Mouse (Mus musculus): ENCODE data around the gene Inafm2.

The Inafm2 gene

DNA sequence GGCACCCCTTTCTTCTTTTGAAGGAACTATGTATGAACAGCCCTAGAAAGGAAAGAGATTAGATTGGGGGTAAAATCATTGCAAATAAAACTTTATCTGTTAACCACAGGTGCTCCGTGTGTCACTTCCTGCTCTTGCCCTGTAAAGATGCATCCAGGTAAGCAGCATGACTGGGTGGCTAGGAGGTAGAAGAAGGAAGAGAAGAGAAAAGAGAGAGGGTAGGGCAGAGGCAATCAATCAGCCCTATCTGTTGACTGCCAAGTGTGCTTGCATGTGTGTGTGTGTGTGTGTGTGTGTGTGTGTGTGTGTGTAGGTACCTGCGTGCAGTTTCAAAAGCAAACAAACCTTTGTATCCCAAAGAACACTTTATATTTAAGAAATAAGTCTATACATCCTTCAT, 29.0 kb downstream of the Inafm2 start:
- in situ Hi-C loops (cut with MboI; ENCODE audit: low pct_unique_long_range_greater_than_20kb in 1 of 2, low sequenced_read_pairs in 2 of 2, unreplicated experiment in 1 of 2): no loop called here

DNA sequence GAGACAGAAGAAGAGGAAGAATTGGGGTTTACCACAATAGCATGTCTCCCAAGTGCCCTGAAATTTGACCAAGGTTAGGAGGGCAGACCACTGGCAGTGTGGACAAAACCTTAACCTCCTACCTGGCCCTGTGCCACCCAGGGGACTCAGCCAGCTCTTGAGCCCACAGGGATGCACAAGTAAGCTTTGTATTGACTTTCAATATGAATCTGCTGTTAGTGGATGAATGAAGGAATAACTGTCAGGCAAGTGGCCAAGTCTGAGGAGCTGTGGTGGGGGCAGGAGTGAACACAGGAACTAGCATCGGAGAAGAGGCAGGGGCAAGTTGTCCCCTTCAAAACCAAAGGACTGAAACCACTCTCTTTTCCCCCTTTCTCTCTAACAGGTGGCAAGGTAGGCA, 29.8 kb downstream of the Inafm2 start:
- in situ Hi-C loops (cut with MboI; ENCODE audit: low pct_unique_long_range_greater_than_20kb in 1 of 2, low sequenced_read_pairs in 2 of 2, unreplicated experiment in 1 of 2): no loop called here

DNA sequence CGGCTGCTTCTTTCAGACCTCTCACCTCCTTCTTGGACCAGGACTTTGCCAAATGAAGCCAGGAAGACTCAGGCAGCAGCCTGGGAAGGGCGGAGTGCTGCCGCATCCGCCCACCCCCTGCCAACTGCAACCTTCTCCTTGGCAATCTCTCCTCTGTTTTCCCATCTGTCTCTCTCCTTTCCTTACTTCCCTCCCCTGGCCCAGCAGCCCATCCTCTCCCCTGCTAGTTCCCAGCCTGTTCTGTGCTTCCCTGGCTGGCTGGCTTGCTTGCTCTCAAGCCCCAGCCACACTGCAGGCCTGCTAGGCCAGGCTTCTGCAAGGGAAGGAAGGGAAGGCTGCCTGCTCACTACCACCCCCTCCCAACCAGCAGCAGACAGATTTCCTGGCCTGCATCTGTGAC, 30.3 kb downstream of the Inafm2 start:
- in situ Hi-C loops (cut with MboI; ENCODE audit: low pct_unique_long_range_greater_than_20kb in 1 of 2, low sequenced_read_pairs in 2 of 2, unreplicated experiment in 1 of 2): no loop called here

DNA sequence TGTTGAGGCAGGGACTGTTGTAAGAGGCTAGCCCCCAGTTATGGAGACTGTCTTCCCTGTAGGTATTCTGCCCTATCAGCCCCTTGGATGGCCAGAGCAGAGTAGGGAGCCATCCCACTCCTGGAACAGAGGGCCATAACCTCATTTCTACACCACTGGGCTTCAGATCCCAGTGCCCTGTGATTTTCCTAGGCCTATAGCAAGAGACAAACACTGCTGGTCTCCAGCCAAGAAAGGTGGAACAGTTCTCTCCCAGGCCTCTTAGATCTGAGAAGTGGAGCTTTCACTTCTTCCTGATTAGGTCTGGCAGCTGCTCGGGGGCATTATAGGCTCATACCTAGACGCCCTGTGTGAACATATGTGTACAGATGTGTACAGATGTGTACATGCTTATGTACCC, 30.7 kb downstream of the Inafm2 start:
- in situ Hi-C loops (cut with MboI; ENCODE audit: low pct_unique_long_range_greater_than_20kb in 1 of 2, low sequenced_read_pairs in 2 of 2, unreplicated experiment in 1 of 2): no loop called here

DNA sequence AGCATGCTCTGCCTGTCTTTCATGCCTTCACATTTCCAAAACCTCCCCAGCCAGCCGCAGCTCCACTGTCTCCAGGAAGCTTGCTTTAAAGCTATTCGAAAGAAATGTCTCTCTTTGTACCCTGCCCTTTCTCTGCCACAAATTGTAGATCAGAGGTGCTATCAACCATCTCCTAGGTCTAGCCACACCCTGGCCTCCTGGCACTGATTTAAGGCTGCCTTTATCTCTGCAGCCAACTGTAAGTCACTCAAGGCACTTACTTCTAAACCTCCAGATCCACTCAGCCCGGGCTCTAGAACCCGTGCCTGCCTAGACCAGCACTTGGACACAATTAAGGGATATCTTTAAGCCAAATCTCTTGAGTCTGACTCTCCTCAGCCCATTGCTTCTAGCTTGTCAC, 32.9 kb downstream of the Inafm2 start:
- in situ Hi-C loops (cut with MboI; ENCODE audit: low pct_unique_long_range_greater_than_20kb in 1 of 2, low sequenced_read_pairs in 2 of 2, unreplicated experiment in 1 of 2): no loop called here

DNA sequence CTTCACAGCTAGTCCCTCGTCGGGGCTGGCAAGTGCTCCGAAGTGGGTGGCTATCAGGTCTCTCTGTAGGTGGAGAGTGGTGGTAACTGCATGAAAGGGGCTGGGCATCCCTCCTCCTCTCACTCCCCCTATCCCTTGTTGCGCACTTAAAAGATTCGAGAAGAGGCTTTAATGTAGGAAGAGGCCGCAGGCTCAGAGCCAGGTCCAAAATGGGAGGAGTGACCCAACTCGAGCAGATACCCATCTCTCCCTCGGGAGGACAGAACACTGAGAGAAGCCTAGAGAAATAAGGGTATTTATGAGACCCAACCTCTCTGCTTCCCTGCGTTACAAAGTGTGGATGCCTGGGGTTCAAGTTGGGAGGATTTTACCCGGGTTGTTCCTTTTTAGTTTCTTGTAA, 33.5 kb downstream of the Inafm2 start:
- in situ Hi-C loops (cut with MboI; ENCODE audit: low pct_unique_long_range_greater_than_20kb in 1 of 2, low sequenced_read_pairs in 2 of 2, unreplicated experiment in 1 of 2): no loop called here

DNA sequence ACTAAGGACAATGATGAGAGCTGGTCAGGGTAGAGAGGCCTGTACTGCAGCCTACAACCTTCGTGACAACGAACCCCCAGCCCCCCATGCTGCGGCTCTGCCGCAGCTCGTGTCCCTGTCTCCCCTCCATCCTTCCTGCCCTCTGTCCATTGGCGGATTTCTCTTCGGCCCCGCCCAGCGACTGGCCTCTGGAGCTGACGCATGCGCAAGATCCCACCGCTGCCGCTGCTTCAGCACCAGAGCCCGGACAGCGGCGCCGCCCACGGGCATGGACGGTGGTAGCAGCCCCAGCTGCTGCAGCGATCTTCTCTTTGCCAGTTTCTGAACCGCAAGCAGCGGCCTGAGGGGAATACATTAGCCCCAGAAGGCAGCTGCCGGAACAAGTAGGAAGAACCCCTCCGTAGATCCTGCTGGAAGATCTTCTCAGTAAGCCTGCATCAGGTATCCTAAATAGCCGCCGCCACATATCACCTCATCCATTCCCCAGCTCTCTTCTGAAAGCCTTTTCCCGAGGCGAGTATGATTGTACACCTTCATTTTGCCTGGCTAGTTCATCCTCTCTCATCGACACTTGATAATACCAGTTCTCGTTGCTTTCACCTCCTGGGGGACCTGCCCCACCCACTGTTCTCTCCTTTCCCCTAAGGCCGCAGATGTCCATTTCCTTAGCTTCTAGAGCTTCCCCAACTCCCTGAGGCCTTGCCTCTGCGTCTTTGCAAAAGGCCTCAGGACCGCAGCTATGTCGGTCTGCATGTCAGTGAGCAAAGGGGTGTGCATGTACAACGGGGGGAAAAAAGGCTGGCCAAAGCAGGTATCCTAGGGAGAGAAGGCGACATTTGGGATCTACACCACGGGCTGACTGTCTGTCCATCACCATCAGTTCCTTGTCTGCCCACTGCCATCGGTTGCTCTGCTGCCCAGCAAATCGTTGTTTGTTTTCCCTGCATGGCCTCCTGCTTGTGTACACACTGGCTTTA, 34.2 kb downstream of the Inafm2 start, which contains the start of gene Disp2:
TSS of gene Disp2 (plus strand) at position 216 of the 977 bp plus-strand sequence.
- in situ Hi-C loops (cut with MboI; ENCODE audit: low pct_unique_long_range_greater_than_20kb in 1 of 2, low sequenced_read_pairs in 2 of 2, unreplicated experiment in 1 of 2): no loop called here

DNA sequence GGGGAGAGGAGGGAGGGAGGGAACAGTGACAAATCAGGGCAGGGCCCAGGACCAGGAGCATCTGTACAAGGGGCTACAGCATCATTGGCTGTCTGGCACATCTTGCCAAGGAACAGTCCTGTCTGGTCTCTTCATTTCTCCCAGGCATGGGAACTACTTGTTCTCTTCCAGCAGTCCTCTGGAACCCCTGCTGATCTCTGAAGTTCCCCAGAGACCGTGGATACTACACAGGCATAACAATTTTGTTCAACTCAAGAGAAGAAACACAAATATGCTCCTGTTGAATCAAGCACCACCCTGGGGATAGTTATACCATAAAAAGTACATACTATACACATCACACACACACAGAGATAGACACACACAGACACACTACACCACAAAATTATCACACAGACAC, 35.6 kb downstream of the Inafm2 start:
- in situ Hi-C loops (cut with MboI; ENCODE audit: low pct_unique_long_range_greater_than_20kb in 1 of 2, low sequenced_read_pairs in 2 of 2, unreplicated experiment in 1 of 2): no loop called here

DNA sequence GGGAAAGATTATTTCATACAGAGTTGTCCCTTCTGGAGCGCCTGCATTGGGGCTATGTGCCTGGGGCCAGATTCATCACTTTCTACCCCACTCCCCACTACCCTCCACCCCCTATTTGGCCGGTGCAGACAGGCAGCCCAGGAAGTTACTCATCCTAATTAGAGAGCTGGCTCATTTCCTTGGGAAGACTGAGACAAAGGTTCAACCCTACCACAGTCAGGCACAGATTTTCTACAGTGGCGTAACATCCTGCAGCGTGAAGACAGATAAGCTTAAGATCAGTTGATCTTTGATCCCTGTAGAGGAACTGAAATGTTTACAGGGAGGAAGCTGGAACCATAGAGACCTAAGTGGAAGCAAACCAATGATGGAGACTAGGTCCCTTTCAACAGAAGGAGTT, 36.7 kb downstream of the Inafm2 start:
- in situ Hi-C loops (cut with MboI; ENCODE audit: low pct_unique_long_range_greater_than_20kb in 1 of 2, low sequenced_read_pairs in 2 of 2, unreplicated experiment in 1 of 2): no loop called here

DNA sequence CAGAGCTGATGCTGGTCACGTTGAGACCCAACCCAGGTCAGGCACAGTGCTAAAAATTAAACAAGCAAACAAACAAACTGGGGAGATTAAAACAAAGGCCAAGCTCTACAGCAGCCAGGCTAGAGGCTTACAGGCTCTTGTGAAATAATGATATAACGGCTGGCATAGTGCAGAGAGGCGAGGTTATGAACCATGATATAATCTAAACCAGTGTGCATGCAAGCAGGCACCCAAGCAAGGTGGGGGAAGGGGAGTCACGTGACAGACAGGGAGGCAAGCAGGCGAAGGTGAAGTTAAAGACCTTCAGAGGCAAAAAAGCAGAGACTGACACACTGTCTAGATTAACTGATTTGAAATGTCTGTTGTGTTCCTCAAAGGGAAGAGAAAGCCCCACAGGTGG, 37.5 kb downstream of the Inafm2 start:
- in situ Hi-C loops (cut with MboI; ENCODE audit: low pct_unique_long_range_greater_than_20kb in 1 of 2, low sequenced_read_pairs in 2 of 2, unreplicated experiment in 1 of 2): no loop called here

DNA sequence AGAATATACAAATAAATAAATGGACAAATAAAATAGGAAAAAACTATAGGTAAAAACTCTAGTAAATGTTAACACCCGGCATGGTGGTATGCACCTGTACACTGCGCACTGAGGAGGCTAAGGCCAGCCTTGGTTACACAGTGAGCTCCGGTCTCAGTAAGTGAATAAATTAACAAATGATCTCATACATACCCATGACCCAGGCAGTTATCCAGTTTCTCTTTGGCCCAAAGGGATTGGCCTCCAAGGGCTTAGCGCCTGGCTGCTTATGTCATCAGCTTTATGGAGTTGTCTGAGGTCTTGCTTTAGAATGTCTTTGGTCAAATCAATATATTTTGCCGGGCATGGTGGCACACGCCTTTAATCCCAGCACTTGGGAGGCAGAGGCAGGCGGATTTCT, 38.1 kb downstream of the Inafm2 start:
- in situ Hi-C loops (cut with MboI; ENCODE audit: low pct_unique_long_range_greater_than_20kb in 1 of 2, low sequenced_read_pairs in 2 of 2, unreplicated experiment in 1 of 2): no loop called here

DNA sequence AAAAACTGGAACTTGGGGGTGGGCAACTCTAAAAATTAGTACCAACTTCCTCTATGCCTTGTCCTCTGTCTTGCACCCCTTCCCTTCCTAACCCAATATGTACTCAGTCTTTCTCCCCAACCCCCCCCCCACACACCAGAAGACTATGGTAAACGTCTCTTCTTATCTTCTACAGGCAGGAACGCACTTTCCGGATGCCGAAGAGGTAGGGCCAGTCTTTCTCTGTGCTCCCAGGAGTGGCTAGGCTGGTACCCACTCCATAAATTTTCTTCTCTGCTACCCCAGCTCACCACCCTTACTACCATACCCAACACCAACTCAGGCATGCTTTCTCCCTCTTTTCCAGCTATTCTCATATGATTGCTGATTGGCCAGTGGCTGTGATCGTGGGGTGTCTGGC, 41.0 kb downstream of the Inafm2 start:
- in situ Hi-C loops (cut with MboI; ENCODE audit: low pct_unique_long_range_greater_than_20kb in 1 of 2, low sequenced_read_pairs in 2 of 2, unreplicated experiment in 1 of 2): no loop called here

DNA sequence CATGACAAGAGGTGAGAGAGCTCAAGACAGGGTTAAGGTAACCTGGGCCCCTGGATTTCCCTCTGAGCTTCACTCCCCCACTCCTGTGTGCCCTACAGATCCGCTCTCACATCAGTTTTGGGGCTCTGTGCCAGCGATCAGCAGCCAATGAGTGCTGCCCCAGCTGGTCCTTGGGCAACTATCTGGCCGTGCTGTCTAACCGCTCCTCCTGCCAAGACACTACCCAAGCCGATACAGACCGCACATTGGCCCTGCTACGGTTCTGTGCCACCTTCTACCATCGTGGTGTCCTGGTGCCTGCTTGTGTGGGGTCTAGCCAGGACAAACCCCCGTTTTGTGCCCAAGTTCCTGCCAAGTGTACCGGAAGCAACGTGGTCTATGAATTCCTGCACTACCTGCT, 43.9 kb downstream of the Inafm2 start:
- in situ Hi-C loops (cut with MboI; ENCODE audit: low pct_unique_long_range_greater_than_20kb in 1 of 2, low sequenced_read_pairs in 2 of 2, unreplicated experiment in 1 of 2): no loop called here

DNA sequence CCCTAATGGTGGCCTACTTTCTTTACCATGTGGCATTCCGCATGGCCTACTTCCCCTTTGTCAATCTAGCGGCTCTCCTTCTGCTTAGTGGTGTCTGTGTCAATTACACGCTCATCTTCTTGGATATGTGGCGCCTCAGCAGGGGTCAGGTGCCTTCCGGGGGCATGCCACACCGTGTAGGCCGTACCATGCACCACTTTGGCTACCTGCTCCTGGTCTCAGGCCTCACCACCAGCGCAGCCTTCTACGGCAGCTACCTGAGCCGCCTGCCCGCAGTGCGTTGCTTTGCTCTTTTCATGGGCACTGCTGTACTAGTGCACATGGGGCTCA, 44.6 kb downstream of the Inafm2 start:
- in situ Hi-C loops (cut with MboI; ENCODE audit: low pct_unique_long_range_greater_than_20kb in 1 of 2, low sequenced_read_pairs in 2 of 2, unreplicated experiment in 1 of 2): no loop called here

DNA sequence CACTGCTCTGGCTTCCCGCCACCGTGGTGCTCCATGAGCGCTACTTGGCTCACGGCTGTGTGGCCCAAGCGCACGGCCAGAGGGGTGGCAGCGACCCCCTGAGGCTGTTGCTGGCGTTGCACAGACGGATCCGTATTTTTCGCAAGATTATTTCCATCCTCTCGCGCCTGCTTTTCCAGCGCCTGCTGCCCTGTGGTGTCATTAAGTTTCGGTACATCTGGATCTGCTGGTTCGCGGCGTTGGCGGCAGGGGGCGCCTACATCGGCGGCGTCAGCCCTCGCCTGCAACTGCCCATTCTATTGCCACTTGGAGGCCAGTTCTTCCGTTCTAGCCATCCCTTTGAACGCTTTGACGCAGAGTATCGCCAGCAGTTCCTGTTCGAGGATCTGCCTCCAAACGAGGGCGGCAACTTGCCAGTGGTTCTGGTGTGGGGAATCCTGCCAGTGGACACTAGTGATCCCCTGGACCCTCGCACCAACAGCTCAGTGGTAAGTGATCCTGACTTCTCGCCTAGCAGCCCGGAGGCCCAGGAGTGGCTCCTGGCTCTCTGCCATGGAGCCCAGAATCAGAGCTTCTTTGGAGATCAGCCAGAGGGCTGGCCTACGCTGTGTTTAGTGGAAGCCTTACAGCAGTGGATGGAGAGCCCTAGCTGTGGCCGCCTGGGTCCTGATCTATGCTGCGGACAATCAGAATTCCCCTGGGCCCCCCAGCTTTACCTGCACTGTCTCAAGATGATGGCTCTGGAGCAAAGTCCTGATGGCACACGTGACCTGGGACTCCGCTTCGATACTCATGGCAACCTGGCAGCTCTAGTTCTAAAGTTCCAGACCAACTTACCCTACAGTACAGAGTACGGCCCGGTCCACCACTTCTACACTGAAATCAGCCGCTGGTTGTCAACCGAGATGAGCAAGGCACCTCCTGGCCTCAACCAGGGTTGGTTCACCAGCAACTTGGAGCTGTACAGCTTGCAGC, 45.3 kb downstream of the Inafm2 start:
- in situ Hi-C loops (cut with MboI; ENCODE audit: low pct_unique_long_range_greater_than_20kb in 1 of 2, low sequenced_read_pairs in 2 of 2, unreplicated experiment in 1 of 2): no loop called here

DNA sequence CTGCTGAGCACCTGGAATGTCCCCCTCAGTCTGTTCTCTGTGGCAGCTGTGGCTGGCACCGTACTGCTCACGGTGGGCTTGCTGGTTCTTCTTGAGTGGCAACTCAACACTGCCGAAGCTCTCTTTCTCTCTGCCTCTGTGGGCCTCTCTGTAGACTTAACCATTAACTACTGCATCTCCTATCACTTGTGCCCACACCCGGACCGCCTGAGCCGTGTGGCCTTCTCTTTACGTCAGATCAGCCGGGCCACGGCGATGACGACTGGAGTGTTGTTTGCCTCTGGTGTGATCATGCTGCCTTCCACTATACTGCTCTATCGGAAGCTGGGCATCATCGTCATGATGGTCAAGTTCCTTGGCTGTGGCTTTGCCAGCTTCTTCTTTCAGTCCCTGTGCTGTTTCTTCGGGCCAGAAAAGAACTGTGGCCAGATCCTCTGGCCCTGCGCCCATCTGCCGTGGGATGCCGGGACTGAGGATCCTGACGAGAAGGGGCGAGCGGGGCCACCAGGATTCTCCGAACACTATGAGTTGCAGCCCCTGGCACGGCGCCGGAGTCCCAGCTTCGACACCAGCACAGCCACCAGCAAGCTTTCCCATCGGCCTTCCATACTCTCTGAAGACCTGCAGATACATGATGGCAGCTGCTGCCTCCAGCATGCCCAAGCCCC, 46.2 kb downstream of the Inafm2 start:
- in situ Hi-C loops (cut with MboI; ENCODE audit: low pct_unique_long_range_greater_than_20kb in 1 of 2, low sequenced_read_pairs in 2 of 2, unreplicated experiment in 1 of 2): no loop called here

DNA sequence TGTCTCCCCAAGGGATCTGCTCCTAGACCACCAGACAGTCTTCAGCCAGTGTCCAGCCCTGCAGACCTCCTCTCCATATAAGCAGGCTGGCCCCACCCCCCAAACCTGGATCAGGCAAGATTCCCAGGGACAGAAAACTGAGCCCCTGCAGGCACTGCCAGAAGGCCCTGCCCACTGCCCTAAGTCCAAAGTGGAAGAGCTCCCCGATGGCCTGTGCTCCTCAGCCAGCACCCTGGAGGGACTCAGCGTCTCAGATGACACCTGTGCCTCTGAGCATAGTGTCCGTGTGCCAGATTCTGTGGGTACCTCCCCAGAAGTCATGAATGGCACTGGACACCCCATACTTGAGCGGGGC, 46.7 kb downstream of the Inafm2 start:
- in situ Hi-C loops (cut with MboI; ENCODE audit: low pct_unique_long_range_greater_than_20kb in 1 of 2, low sequenced_read_pairs in 2 of 2, unreplicated experiment in 1 of 2): no loop called here

DNA sequence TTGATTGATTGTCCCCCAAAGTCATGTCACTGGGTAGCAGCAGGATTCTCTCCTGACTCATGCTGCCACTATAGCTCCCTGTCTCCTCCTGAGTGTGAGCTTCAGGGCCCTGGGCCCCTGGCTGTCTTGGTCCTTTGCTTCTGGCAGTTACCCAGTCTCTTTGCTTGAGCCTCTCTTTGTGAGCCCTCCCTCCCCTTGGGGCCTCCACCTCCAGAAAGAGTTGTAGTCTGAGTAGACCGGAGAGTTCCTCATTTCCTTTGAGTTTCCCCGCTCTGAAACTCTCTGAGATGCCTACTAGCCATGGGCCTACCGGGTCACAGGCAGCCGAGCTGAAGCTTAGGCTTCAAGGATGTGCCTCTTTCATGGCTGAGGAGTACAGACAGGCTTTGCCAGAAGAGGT, 48.1 kb downstream of the Inafm2 start:
- in situ Hi-C loops (cut with MboI; ENCODE audit: low pct_unique_long_range_greater_than_20kb in 1 of 2, low sequenced_read_pairs in 2 of 2, unreplicated experiment in 1 of 2): no loop called here

Data from mouse embryonic stem cell (cell line).